Mouse (Mus musculus): ENCODE measurements around the gene Myo1a.

DNA sequence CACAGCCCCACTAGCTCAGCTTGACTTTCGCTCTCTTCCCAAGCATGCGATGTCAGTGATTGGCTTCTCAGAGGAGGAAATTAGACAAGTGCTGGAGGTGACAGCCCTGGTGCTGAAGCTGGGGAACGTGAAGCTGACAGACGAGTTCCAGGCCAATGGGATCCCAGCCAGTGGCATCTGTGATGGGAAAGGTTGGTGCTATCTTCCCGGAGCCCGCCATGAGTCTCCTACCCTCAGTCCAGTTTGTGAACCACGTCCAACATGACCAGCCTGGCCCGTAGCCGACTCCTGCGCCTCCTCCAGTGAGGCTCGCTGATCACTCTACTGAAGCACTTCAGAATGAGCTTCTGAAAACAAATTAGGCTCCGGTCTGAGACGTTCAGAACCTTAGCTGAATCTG lies 5.4 kb downstream of the Myo1a start:
- TF ChIP-seq CTCF (IDR thresholded peaks at IDR 0.05; ENCODE audit: low read depth) (no peak), EP300 (IDR thresholded peaks at IDR 0.05; ENCODE audit: low read depth) (no peak)
